Mouse (Mus musculus): ENCODE data around the gene Ndufaf8. TPM values are rescaled to one million over a fixed set of nuclear protein-coding genes. Genes with fewer than 3 reads are reported as not detected.

Ndufaf8 gene
- polyA plus RNA-seq (2015; fragmentation: Nextera tagmentation; extraction: Ambion mirVana): 46.5 and 52.1 TPM in 2 replicates

DNA sequence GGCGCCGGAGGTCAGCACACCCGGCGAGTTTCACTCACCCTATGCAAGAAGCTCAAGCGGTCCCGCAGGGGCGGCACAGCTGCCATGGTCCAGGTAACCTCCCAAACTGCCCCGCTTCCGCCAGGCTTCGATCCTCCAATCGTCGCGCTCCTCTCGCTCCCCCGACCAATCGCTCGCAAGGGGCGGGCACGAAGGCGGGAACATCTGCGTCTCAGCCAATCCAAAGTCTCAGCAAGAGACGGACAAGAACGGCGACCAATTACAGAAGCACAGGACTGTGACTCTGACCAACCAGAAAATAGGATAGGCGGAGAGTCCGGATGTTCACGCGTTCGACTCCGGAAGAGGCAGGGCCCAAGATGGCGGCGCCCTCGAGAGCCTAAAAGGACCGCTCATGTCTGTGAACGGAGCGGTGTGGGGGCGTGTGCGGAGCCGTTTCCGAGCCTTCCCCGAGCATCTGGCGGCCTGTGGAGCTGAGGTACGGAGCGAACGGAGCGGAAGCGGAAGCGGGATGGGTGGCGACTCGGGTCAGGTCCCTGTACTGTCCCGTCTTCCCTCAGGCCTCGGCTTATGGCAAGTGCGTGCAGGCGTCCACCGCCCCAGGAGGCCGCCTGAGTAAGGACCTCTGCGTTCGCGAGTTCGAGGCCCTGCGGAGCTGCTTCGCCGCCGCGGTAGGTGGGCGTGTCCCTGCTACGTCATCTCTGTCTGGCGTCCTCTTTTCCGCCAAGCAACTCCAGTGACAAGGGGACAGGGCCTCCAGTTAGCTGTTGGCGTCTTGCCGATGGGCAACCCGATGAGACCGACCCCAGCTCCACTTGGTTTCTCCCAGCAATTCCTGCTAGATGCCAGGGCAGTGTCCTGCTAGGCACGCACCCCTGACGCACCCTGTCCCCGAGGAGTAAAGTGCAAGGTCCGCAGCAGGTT, at the start of gene Ndufaf8, which contains the start of gene Tepsin:
Ndufaf8 (plus strand) TSS at position 341 of the 924 bp plus-strand sequence.
Tepsin (minus strand) TSS at position 144 of the 924 bp plus-strand sequence.
- DNase-seq (peak; percentile 99), ATAC-seq (ENCODE audit: low read depth) (peak; percentile 96)
- Histone ChIP-seq H3K27me3 (no peaks in the 10 kb centered on the region), H3K4me1 (replicated peaks) (peaks cover 39% of the 10 kb centered on the region), H3K9ac (peak within 1 kb of the TSS; percentile 88), H3K27ac (peak within 1 kb of the TSS; percentile 84), H3K4me3 (replicated peaks) (peak within 1 kb of the TSS; percentile 83), H3K9me3 (replicated peaks) (no peaks in the 10 kb centered on the region), H3K4me2 (peak within 1 kb of the TSS; percentile 95), H3K36me3 (peaks cover 38% of the 10 kb centered on the region)
- under 1% methylated on average over 77 of the region's 77 CpGs for WGBS (ENCODE audit: insufficient replicate concordance)

DNA sequence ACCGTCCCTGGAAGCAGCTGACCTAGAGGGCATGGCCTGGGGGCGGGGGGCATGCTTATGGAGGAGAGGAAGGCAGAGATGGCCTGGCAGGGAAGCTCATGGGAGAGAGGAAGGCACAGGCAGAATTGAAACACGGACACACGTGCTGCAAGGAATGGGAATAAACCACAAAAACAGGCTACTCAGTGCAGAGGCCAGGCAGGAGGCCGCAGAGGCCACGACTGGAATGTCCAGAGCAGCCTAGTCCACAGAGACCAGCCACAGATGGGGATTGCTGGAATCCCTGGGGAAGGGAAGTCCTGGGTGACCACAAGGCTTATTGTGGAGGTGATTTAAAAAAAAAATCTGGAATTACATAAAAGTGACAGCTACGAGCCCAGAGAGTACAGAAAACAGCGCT, 49.7 kb upstream of the Ndufaf8 start:
- no peaks in the 10 kb centered on the region for H3K36me3 ChIP-seq
- H3K9ac ChIP-seq: no peak overlapping the region
- H3K27ac ChIP-seq: no peak overlapping the region
- WGBS (ENCODE audit: insufficient replicate concordance): 65% methylated on average over 8 of the region's 8 CpGs
- ATAC-seq (ENCODE audit: low read depth): no peak
- H3K9me3 ChIP-seq (replicated peaks): no peaks in the 10 kb centered on the region
- DNase-seq: no peak
- peaks cover 62% of the 10 kb centered on the region for H3K27me3 ChIP-seq
- no peak overlapping the region for H3K4me2 ChIP-seq
- peaks cover 19% of the 10 kb centered on the region for H3K4me1 ChIP-seq (replicated peaks)
- H3K4me3 ChIP-seq (replicated peaks): no peak overlapping the region

DNA sequence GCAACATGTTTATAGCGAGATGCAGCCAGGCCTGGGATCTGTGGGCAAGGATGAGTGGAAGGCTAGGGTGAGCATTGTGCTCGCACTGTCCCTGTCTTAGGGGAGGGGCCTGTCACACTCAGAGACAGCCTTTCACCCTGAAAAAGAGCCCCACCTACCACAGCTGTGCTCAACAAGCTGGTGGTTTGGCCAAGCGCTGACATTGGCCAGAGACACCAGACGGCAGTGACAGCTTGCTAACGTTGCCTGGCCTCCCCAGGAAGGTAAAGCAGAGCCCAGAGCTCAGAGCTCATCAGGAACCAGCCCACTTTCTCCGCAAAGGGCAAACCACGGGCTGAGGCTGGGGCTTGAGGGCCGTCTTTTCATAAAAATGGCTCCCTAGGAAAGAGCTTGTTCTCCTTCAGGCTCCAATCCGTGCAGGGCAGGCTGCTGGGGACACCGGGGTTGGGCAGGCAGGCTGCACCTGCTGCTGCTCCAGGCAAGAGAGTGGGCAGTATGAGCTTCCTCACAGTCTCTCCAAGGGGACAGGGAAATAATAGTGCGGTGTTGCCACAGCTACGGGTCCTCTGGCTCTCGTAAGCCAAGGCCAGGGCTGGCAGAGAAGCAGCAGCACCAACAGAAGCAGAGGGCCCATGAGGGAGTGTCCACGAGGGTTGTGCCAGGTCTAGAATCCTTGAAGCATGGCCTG, 47.5 kb upstream of the Ndufaf8 start:
- Histone ChIP-seq H3K9ac (no peak overlapping the region), H3K27ac (no peak overlapping the region), H3K36me3 (no peaks in the 10 kb centered on the region), H3K27me3 (peaks cover 47% of the 10 kb centered on the region), H3K4me2 (no peak overlapping the region), H3K4me1 (replicated peaks) (peaks cover 14% of the 10 kb centered on the region), H3K4me3 (replicated peaks) (no peak overlapping the region), H3K9me3 (replicated peaks) (no peaks in the 10 kb centered on the region)
- ATAC-seq (ENCODE audit: low read depth): no peak
- WGBS (ENCODE audit: insufficient replicate concordance): 39% methylated on average over 14 of the region's 14 CpGs
- DNase-seq: no peak

DNA sequence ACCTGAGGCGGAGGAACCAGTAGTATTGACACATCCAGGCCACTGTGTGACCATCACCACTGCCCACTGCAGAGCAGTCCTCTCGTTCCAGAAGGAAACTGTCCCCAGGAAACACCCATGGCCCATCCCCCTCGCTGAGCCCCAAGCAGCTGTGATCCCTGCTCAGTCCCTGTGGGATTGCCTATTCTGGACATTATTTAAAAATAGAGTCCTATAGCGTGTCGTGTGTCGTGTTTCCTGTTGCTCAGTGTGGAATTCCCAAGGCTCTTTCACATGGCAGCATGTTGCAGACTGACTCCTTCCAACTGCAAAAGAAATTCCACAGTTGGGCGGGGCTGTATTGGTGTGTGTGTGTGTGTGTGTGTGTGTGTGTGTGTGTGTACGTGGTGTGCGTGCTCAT, 46.5 kb upstream of the Ndufaf8 start:
- H3K4me1 ChIP-seq (replicated peaks): peaks cover 7% of the 10 kb centered on the region
- WGBS (ENCODE audit: insufficient replicate concordance): 54% methylated on average over 9 of the region's 9 CpGs
- H3K9ac ChIP-seq: no peak overlapping the region
- H3K27me3 ChIP-seq: peaks cover 37% of the 10 kb centered on the region
- ATAC-seq (ENCODE audit: low read depth) (no peak), DNase-seq (no peak)
- H3K36me3 ChIP-seq: no peaks in the 10 kb centered on the region
- no peaks in the 10 kb centered on the region for H3K9me3 ChIP-seq (replicated peaks)
- no peak overlapping the region for H3K27ac ChIP-seq
- H3K4me2 ChIP-seq: no peak overlapping the region
- H3K4me3 ChIP-seq (replicated peaks): no peak overlapping the region

DNA sequence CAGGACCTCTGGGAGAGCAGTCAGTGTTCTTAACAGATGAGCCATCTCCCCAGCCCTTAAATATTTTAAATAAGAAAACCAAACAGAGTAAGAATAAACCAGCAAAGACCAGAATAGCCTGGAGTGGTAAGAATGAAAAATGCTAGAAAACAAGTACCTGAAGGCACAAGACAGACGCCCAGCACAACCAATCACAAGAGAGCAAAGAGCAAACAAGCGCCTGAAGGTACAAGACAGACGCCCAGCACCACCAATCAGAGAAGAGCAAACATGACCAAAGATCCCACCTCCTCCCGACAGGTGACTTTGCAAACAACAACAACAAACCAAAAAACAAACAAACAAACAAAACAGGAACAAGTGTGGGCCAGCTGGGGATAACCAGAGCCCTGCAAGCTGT, 44.9 kb upstream of the Ndufaf8 start:
- 69% methylated on average over 4 of the region's 4 CpGs for WGBS (ENCODE audit: insufficient replicate concordance)
- no peaks in the 10 kb centered on the region for H3K36me3 ChIP-seq
- H3K9ac ChIP-seq: no peak overlapping the region
- DNase-seq: no peak
- H3K9me3 ChIP-seq (replicated peaks): no peaks in the 10 kb centered on the region
- no peaks in the 10 kb centered on the region for H3K4me1 ChIP-seq (replicated peaks)
- H3K27ac ChIP-seq: no peak overlapping the region
- no peak for ATAC-seq (ENCODE audit: low read depth)
- no peak overlapping the region for H3K4me3 ChIP-seq (replicated peaks)
- H3K4me2 ChIP-seq: no peak overlapping the region
- peaks cover 21% of the 10 kb centered on the region for H3K27me3 ChIP-seq

DNA sequence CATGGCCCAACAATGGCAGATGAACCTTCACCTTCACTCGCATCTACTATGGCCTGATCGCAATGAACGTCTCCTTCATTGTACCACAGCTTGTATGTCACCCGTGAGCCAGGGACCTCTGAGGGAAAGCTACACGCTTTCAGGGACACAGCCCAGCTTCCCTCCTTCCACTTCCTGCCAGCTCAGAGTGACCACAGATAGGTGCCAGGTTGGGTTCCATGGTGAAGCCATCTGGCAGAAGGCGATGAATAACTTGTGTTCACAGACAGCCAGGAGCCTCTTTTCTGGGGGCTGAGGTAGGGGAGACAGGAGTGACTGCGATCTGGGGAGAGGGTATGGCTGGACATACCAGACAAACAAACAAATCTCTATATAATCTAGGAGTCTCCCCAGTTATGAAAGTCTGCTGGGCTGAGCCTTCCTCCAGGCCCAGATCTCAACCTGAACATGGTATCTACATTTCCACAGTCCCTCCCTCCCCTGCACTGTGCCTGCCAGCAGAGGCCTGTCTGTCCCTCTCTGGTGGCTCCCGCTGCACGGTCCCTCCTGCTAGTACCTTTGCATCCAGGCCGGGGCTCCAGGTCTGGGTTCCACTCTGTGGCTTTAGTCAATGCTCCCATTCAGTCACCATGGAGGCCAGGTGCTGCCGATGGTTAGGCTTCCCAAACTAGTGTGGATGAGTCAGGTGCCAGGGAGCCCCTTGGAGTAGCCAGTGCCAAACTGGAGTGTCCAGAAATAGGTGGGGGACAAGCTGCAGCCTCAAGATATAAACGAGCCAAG, 42.6 kb upstream of the Ndufaf8 start:
- Histone ChIP-seq H3K9me3 (replicated peaks) (no peaks in the 10 kb centered on the region), H3K4me1 (replicated peaks) (no peaks in the 10 kb centered on the region), H3K27me3 (peaks cover 5% of the 10 kb centered on the region; the same call in 1 of the 2 replicates), H3K36me3 (no peaks in the 10 kb centered on the region), H3K27ac (no peak overlapping the region), H3K9ac (no peak overlapping the region), H3K4me2 (no peak overlapping the region), H3K4me3 (replicated peaks) (no peak overlapping the region)
- DNase-seq (no peak), ATAC-seq (ENCODE audit: low read depth) (no peak)
- 65% methylated on average over 12 of the region's 12 CpGs for WGBS (ENCODE audit: insufficient replicate concordance)

DNA sequence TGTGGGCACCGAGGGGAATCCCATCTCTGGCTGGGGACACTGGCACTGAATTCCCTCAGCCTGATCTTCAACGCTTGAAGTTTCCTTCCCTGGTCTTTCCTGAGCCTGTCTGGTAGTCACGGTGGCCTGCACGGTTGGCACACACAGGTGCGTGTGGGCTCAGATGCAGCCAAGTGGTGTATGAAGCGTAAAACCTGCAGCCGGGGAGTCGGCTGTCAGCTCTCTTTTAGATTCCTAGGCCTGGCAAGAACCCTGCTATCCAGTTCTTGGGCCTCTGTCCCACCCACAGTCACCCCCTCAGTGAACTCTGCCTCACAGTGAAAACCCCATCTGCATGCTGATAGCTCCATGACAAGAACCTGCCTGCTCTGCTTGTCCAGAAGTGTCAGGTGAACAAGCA, 38.1 kb upstream of the Ndufaf8 start:
- no peak overlapping the region for H3K9ac ChIP-seq
- no peak for ATAC-seq (ENCODE audit: low read depth)
- WGBS (ENCODE audit: insufficient replicate concordance): 64% methylated on average over 8 of the region's 8 CpGs
- DNase-seq: no peak
- no peaks in the 10 kb centered on the region; the same call in 1 of the 2 replicates for H3K27me3 ChIP-seq
- no peak overlapping the region for H3K4me3 ChIP-seq (replicated peaks)
- no peak overlapping the region for H3K4me2 ChIP-seq
- no peaks in the 10 kb centered on the region for H3K4me1 ChIP-seq (replicated peaks)
- no peaks in the 10 kb centered on the region for H3K36me3 ChIP-seq
- no peaks in the 10 kb centered on the region for H3K9me3 ChIP-seq (replicated peaks)
- no peak overlapping the region for H3K27ac ChIP-seq

DNA sequence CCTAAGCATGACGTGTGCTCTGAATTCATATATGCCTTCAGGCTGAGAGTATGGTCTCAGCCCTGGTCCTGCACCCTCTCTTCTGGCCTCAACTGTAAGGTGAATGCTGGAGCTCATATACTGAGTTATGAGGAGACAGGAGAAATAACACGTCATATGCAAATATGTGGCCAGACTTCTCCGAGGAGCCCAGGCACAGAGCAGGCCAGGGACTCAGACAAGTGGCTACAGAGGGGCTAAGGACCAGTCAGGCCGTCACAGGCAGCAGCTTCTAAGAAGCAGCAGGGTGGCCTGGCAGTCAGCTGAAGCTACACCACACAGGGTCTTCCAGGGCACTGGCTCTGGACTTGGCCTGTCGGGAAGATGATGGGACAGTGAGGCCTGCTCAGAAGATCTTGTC, 35.4 kb upstream of the Ndufaf8 start:
- Histone ChIP-seq H3K27ac (no peak overlapping the region), H3K9ac (no peak overlapping the region), H3K27me3 (no peaks in the 10 kb centered on the region; the same call in 1 of the 2 replicates), H3K9me3 (replicated peaks) (no peaks in the 10 kb centered on the region), H3K4me3 (replicated peaks) (no peak overlapping the region), H3K4me1 (replicated peaks) (no peaks in the 10 kb centered on the region), H3K4me2 (no peak overlapping the region), H3K36me3 (no peaks in the 10 kb centered on the region)
- ATAC-seq (ENCODE audit: low read depth) (no peak), DNase-seq (no peak)
- WGBS (ENCODE audit: insufficient replicate concordance): 61% methylated on average over 5 of the region's 5 CpGs

DNA sequence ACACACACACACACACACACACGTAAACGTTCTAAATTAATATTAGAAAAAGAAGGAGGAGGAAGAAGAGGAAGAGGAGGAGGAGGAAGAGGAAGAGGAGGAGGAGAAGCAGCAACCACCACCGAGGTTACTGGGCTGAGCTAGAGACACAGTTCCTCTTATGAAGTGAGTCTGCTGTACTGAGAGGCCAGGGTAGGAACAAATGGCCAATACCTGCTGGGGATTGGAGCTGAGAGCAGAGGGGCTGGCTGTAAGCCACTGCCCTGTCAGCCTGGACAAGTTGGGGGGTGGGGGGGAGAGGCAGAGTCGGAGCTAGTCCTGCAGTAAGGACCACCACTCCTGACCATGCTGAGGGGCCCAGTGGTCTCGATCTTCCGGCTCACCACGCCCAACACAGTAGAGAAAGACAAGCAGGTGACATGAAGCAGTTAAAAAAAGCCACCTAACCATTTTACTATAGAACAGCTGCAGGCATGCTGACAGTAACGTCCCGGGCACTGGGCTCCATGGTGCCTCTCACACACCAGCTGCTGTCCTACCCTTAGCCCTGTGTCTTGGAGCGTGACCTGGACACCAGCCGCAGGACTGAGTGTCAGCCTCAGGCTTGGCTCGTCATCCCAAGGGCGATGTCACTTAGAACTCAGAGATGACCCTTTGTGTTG, 34.6 kb upstream of the Ndufaf8 start:
- Histone ChIP-seq H3K4me1 (replicated peaks) (no peaks in the 10 kb centered on the region), H3K27me3 (no peaks in the 10 kb centered on the region), H3K27ac (peak overlapping the region; percentile 58), H3K4me2 (no peak overlapping the region), H3K36me3 (no peaks in the 10 kb centered on the region), H3K4me3 (replicated peaks) (no peak overlapping the region), H3K9me3 (replicated peaks) (no peaks in the 10 kb centered on the region), H3K9ac (no peak overlapping the region)
- no peak for ATAC-seq (ENCODE audit: low read depth)
- DNase-seq: no peak
- 48% methylated on average over 13 of the region's 13 CpGs for whole genome bisulfite sequencing (ENCODE audit: insufficient replicate concordance)

DNA sequence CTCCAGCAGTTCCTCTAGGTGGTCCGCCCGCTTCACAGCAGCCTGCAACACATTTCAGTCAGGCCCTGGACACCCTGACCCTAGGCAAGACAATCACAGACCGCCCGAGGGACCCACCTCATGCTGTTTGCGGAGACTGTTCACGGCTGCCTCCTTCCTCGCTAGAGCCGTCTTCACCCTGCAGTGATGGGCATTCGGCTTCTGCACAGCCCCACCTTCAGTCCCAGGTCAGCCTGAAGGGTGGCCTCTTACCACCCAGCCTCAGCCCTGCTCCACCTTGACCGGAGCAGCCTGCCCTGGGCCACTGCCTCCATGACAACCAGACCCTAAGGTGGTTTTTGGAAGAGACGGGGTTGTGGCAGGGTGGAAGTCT, 34.1 kb upstream of the Ndufaf8 start:
- H3K4me3 ChIP-seq (replicated peaks): no peak overlapping the region
- H3K36me3 ChIP-seq: 0 out of 2 replicates have a peak, but pooled peaks cover 2% of the 10 kb centered on the region
- ATAC-seq (ENCODE audit: low read depth): no peak
- WGBS (ENCODE audit: insufficient replicate concordance): 75% methylated on average over 11 of the region's 11 CpGs
- H3K4me1 ChIP-seq (replicated peaks): no peaks in the 10 kb centered on the region
- H3K9ac ChIP-seq: no peak overlapping the region
- no peaks in the 10 kb centered on the region for H3K27me3 ChIP-seq
- peak overlapping the region; percentile 58; the same call in 1 of the 2 replicates for H3K27ac ChIP-seq
- DNase-seq: no peak
- no peak overlapping the region for H3K4me2 ChIP-seq
- H3K9me3 ChIP-seq (replicated peaks): no peaks in the 10 kb centered on the region

Measured in liver, embryonic 13.5 days (tissue).